Mouse (Mus musculus) kidney, embryonic 14.5 days (tissue): Measurements from ENCODE around the gene Mink1. TPM values are rescaled to one million over a fixed set of nuclear protein-coding genes. Genes with fewer than 3 reads are reported as not detected.
A peak's percentile ranks its signal among the peaks of the same experiment; 100 is the strongest.

Experiments
- ATAC-seq: fragments of 200-750 bp; cut with Nextera tagmentation; 2 replicates; pipeline ENCODE4 v1.8.0; 2017; ENCODE audit warnings: moderate number of reproducible peaks, mild to moderate bottlenecking, moderate TSS enrichment, moderate library complexity; ENCODE audit not compliant: low FRiP score, low TSS enrichment
- H3K27ac ChIP-seq: fragments of 300-500 bp; sonication (generic); 2 replicates; pipeline ENCODE4 v1.5.1; 2014; ENCODE audit warnings: low read depth, mild to moderate bottlenecking, low read length, moderate library complexity, mixed read lengths
- H3K27me3 ChIP-seq: fragments of 300-500 bp; sonication (generic); 2 replicates; pipeline ENCODE4 v1.6.1; 2014; ENCODE audit warnings: mild to moderate bottlenecking, low read length; ENCODE audit not compliant: control insufficient read depth, insufficient read depth
- H3K36me3 ChIP-seq: fragments of 300-500 bp; sonication (generic); 2 replicates; pipeline ENCODE4 v1.6.1; 2014; ENCODE audit warnings: low read length, mixed read lengths; ENCODE audit not compliant: control insufficient read depth, insufficient read depth
- H3K4me1 ChIP-seq: fragments of 300-500 bp; sonication (generic); 2 replicates; pipeline ENCODE4 v1.6.1; 2014; ENCODE audit warnings: low read length, mixed read lengths; ENCODE audit not compliant: control insufficient read depth, insufficient read depth
- H3K4me2 ChIP-seq: fragments of 300-500 bp; sonication (generic); replicated peaks from 2 replicates; pipeline ENCODE4 v1.6.1; 2014; ENCODE audit warnings: low read depth, mild to moderate bottlenecking, low read length
- H3K4me3 ChIP-seq: fragments of 300-500 bp; sonication (generic); 2 replicates; pipeline ENCODE4 v1.5.1; 2014; ENCODE audit warnings: mild to moderate bottlenecking, low read length
- H3K9ac ChIP-seq: fragments of 300-500 bp; sonication (generic); 2 replicates; pipeline ENCODE4 v1.6.1; 2014; ENCODE audit warnings: low read depth, mild to moderate bottlenecking, low read length, moderate library complexity
- H3K9me3 ChIP-seq: fragments of 300-500 bp; sonication (generic); 2 replicates; pipeline ENCODE4 v1.6.1; 2016; ENCODE audit warnings: low read length; ENCODE audit not compliant: control insufficient read depth
- WGBS: fragments of 180-500 bp; shearing (Covaris S2); extraction: QIAGEN DNeasy Blood & Tissue Kit; methylation state at CpG from one replicate; pipeline ENCODE4 v1.1.7; 2014; 5-methylcytosine and 5-hydroxymethylcytosine counted together
- polyA plus RNA-seq: library from polyadenylated mRNA; unstranded; fragments of >200 nt; fragmentation: Nextera tagmentation; extraction: Ambion mirVana; gene quantifications from 2 replicates; pipeline ENCODE4 v1.2.1, GENCODE M21; 2014

Gene Mink1
- polyA plus RNA-seq, 1 experiment from 2014 or later: 21.0 TPM

DNA sequence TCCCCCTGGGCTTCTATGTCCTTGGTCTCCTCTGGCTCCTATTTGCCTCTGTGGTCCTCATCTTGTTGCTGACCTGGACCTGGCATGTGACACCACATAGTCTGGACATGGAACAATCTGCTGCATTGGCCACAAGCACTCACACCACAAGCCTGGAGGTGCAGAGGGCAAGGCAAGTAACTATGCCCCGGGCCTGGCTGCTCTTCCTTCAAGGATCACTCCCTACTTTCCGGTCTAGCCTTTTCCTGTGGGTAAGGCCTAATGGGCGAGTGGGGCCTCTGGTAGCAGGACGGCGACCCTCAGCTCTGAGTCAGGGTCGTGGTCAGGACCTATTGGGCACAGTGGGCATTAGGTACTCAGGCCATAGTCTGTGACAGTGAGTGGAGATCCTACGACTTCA is 78.6 kb downstream of the Mink1 start:
- WGBS: 84% methylated on average over 7 of the region's 7 CpGs
- Histone ChIP-seq H3K4me1 (peaks cover 7% of the 10 kb centered on the region), H3K27ac (no peak overlapping the region), H3K36me3 (peaks cover 27% of the 10 kb centered on the region), H3K4me3 (no peak overlapping the region), H3K27me3 (no peaks in the 10 kb centered on the region), H3K4me2 (no peak overlapping the region), H3K9me3 (no peaks in the 10 kb centered on the region), H3K9ac (no peak overlapping the region)
- no peak for ATAC-seq

DNA sequence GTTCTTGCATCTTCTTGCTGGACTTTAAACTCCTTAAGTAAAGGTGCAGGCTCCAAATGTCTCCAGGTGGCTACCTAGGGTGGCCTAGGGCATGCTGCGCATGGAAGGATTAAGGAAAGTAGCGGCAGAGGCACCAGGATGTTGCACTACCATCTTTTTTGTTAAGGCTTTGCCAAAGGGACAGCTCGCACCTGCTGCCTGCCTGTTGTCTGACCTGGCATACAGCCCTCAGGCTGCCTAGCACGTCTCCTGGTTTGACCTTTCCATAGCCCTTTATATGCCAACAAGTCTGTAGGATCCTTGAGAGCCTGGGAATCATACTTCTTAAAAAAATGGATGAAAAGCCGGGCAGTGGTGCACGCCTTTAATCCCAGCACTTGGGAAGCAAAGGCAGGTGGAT is 80.4 kb downstream of the Mink1 start:
- Histone ChIP-seq H3K36me3 (peaks cover 27% of the 10 kb centered on the region), H3K4me2 (no peak overlapping the region), H3K4me1 (peaks cover 9% of the 10 kb centered on the region), H3K27ac (no peak overlapping the region), H3K27me3 (no peaks in the 10 kb centered on the region), H3K9me3 (no peaks in the 10 kb centered on the region), H3K9ac (no peak overlapping the region), H3K4me3 (no peak overlapping the region)
- ATAC-seq: no peak
- 92% methylated on average over 6 of the region's 6 CpGs for WGBS

DNA sequence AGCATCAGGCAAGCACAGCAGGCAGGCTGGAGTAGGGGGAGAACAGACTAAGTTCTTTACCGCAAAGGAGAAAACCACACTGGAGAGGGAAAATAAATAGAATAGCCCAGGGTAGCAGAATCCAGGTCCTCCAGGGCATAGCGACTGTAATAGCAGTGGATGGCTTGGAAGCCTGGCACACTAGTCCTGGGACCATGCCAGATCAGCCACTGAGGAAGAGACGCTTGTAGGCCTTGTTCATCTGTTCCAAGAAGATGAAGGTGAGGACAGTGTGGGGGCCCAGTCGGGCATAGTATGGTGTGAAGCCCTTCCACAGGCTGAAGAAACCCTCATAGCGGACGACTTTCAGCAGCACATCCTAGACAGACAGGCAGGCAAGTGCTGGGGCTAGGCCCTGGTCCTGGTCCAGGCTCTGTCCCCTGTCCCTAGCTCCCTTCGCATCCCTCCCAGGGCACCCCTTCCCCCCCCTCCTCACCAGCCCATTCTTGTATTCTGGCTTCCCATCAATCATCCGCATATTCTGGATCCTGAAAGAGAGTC is 82.0 kb downstream of the Mink1 start:
- H3K4me2 ChIP-seq: no peak overlapping the region
- no peak for ATAC-seq
- H3K4me1 ChIP-seq: peaks cover 24% of the 10 kb centered on the region
- H3K36me3 ChIP-seq: peaks cover 43% of the 10 kb centered on the region
- no peaks in the 10 kb centered on the region for H3K9me3 ChIP-seq
- WGBS: 99% methylated on average over 8 of the region's 8 CpGs
- no peaks in the 10 kb centered on the region for H3K27me3 ChIP-seq
- H3K4me3 ChIP-seq: no peak overlapping the region
- no peak overlapping the region for H3K27ac ChIP-seq
- H3K9ac ChIP-seq: no peak overlapping the region

DNA sequence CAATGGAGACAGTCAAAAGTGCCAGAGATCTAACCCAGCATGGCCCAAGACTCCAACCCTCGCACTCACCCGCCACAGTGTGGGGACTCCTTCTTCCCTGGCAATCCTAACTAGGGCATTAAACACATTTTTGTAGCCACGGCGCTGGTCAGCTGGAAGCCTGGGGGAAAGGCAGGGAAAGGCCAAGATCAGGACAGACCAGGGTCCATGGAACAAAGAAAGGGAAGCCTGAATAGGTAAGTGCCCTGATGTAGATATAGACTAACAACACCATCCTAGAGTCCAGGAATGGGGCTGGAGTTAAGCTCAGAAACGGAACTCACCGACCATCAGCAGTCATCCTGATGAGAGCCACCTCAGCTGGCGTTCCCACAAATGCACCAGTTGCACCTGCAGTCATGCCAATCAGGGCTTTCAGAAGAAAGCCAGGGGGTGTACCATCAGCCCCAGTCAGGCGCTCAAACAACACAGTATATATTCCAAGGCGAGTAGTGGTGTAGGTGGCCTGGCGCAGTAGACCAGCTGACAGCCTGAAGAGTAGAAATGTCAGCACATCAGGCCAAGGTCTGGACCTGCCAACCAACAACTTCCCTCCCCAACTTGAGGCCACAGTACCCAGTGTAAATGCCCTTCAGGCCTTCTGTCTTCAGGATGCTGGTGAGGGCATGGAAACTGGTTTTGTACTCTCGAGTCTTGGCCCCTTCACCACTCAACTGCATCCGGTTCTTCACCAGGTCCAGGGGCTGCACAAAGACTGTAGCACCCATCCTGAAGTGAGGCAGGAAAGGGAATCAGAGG is 83.0 kb downstream of the Mink1 start:
- peaks cover 24% of the 10 kb centered on the region for H3K4me1 ChIP-seq
- H3K4me3 ChIP-seq: peak overlapping the region; percentile 78
- H3K27me3 ChIP-seq: no peaks in the 10 kb centered on the region
- peaks cover 53% of the 10 kb centered on the region for H3K36me3 ChIP-seq
- H3K9me3 ChIP-seq: no peaks in the 10 kb centered on the region
- WGBS: 87% methylated on average over 12 of the region's 12 CpGs
- H3K27ac ChIP-seq: peak overlapping the region; percentile 86; the same call in 1 of the 2 replicates
- ATAC-seq: no peak
- peak overlapping the region; percentile 87 for H3K4me2 ChIP-seq
- peak overlapping the region; percentile 79 for H3K9ac ChIP-seq

DNA sequence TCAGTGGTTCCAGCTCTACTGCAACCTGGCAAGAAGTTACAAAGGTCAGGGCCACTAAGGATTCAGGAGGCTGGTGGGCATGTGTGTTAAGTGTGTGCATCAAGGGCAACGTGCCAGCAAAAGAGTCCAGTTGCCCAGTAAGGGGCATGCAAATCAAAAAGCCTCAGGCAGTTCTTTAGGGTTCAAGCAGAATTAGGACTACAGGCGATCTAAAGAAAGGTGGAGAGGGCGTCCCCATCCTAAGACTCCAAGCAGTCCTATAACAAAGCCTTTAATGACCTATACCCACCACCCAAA is 83.5 kb downstream of the Mink1 start:
- 26% methylated on average over 3 of the region's 3 CpGs for WGBS

DNA sequence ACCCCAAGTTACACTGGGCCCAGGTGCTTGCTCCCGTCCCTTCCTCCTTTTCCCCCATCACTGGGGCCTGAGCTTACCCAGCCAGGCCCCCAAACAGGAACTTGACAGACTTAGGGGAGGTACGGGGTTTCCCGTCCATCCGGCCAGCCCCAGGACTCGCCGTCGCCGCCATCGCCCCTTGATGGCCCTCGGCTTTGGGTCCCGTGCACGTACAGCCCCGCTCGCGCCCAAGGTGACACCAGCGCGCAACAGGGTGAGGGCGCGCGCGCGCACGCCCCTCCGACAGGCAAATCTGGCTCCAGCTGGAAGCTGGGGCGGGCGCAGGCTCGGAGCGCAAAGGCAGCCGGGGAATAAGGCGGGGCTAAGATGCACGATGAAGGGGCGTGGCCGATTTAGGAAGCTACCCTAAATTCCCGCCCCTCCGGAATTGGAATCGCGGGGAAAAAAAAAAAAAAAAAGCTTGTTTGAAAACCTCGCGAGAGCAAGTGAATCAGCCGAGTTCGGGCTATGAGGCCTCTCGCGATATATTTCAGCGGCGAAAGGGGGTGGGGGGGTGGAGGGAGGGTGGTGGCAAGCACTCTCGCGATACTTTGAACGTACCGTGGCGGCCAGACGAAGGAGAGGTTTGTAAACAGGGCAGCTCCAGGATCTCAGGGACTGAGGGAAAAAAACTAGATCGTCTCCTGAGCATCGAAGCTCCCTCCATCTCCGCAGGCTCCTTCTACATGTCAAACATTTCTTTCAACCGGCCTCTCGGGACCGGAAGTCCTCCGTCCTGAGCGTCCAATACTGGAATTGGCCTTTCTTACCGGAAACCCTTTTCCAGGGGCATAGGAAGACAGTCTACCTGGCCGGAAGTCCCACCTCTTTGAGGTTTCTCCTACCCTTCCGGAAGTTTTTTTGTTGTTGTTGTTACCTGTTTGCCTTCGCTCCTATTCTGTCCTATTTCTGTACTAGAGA is 84.3 kb downstream of the Mink1 start, which contains the start of the genes Rnf167 and Slc25a11:
Gene Rnf167 (plus strand): TSS at position 545 of the 960 bp plus-strand sequence.
Gene Slc25a11 (minus strand): TSS at position 789 of the 960 bp plus-strand sequence.
- peak within 1 kb of the TSS; percentile 89 for H3K9ac ChIP-seq
- H3K27me3 ChIP-seq: no peaks in the 10 kb centered on the region
- no peaks in the 10 kb centered on the region for H3K9me3 ChIP-seq
- under 1% methylated on average over 63 of the region's 63 CpGs for WGBS
- peaks cover 34% of the 10 kb centered on the region for H3K4me1 ChIP-seq
- H3K4me2 ChIP-seq: peak within 1 kb of the TSS; percentile 96
- H3K27ac ChIP-seq: peak within 1 kb of the TSS; percentile 86
- peak; percentile 86 for ATAC-seq
- peaks cover 66% of the 10 kb centered on the region for H3K36me3 ChIP-seq
- H3K4me3 ChIP-seq: peak within 1 kb of the TSS; percentile 78

More for the DNA sequence above, 83.5 kb downstream of the Mink1 start:
- Histone ChIP-seq H3K4me2 (peak overlapping the region; percentile 87), H3K9ac (peak overlapping the region; percentile 79), H3K27ac (peak overlapping the region; percentile 86), H3K36me3 (peaks cover 58% of the 10 kb centered on the region), H3K4me1 (peaks cover 28% of the 10 kb centered on the region), H3K27me3 (no peaks in the 10 kb centered on the region), H3K9me3 (no peaks in the 10 kb centered on the region), H3K4me3 (peak overlapping the region; percentile 78)
- ATAC-seq: peak; percentile 0; the same call in 1 of the 2 replicates

DNA sequence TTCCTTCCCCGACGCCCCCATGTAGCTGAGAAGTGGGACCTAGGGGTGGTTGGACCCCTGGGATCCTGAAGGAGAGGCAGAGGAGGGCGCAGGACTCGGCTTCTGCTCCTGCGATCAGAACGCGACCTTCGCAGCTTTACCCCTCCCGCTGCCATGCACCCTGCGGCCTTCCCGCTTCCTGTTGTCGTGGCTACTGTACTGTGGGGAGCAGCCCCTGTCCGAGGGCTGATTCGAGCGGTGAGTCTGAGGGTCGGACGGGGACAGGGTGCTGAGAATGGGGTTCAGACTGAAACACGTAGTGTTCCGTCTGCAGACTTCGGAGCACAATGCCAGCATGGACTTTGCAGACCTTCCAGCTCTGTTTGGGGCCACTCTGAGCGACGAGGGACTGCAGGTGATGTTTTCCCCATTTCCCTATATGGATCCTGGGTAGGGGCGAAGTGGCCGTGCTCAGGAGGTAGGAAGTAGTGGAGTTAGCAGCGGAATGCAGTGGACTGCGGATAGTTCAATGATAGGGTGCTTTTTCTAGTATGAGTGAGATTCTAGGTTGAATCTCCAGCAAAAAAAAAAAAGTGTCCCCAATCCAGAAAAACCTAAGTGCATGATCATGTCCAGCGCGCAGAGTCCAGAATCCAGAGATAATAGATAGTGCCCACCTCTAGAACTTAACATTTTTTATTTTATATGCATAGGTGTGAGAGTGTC is 85.2 kb downstream of the Mink1 start:
- H3K4me2 ChIP-seq: peak overlapping the region; percentile 96
- H3K9ac ChIP-seq: peak overlapping the region; percentile 89
- no peaks in the 10 kb centered on the region for H3K27me3 ChIP-seq
- H3K4me3 ChIP-seq: peak overlapping the region; percentile 78
- peaks cover 73% of the 10 kb centered on the region for H3K36me3 ChIP-seq
- no peaks in the 10 kb centered on the region for H3K9me3 ChIP-seq
- H3K4me1 ChIP-seq: peaks cover 43% of the 10 kb centered on the region
- ATAC-seq: peak; percentile 34
- peak overlapping the region; percentile 85 for H3K27ac ChIP-seq
- 2% methylated on average over 28 of the region's 28 CpGs for WGBS

DNA sequence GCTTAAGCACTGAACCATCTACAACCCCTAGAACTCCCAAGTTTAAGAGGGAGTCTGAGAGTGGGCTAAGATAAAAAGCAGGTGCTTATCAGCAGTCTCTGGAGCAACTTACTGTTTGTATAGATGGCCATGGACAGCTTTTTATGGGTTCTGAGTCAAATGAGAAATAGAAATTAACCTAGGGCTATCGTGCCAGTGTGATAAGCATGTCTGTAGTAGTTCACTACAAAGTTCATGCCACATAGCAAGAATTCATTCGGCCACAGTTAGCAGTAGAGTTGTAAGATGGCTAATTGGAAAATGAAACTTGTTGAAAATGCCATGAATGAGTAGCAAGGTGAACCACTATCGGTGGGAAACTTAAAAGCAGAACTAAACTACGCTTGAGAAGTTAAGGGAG is 85.8 kb downstream of the Mink1 start:
- peak overlapping the region; percentile 78 for H3K4me3 ChIP-seq
- ATAC-seq: no peak
- 76% methylated on average over 4 of the region's 4 CpGs for WGBS
- H3K4me2 ChIP-seq: peak overlapping the region; percentile 96
- no peaks in the 10 kb centered on the region for H3K9me3 ChIP-seq
- H3K9ac ChIP-seq: peak overlapping the region; percentile 89; the same call in 1 of the 2 replicates
- H3K36me3 ChIP-seq: peaks cover 71% of the 10 kb centered on the region
- peaks cover 45% of the 10 kb centered on the region for H3K4me1 ChIP-seq
- H3K27me3 ChIP-seq: no peaks in the 10 kb centered on the region
- no peak overlapping the region; the same call in 1 of the 2 replicates for H3K27ac ChIP-seq
